Mouse (Mus musculus) liver, postnatal 0 days (tissue): ENCODE measurements at regions not wholly inside any gene's neighbourhood (a gene's known extent, or its start where the extent isn't known, plus 50 kb on each side); places are given as distances from the start of the nearest gene placed in this dataset.
A peak's percentile ranks its signal among the peaks of the same experiment; 100 is the strongest.

Experiments
- ATAC-seq: fragments of 200-750 bp; cut with Nextera tagmentation; 2 replicates; pipeline ENCODE4 v1.8.0; 2017; ENCODE audit warnings: mild to moderate bottlenecking, moderate library complexity
- DNase-seq: peaks from one replicate; pipeline ENCODE4 v3.0.0-alpha.2; 2016
- H3K27ac ChIP-seq: fragments of 300-500 bp; sonication (generic); 2 replicates; pipeline ENCODE4 v1.5.1; 2014; ENCODE audit warnings: antibody characterized with exemption, moderate library complexity, mild to moderate bottlenecking, low read depth
- H3K27me3 ChIP-seq: fragments of 300-500 bp; sonication (generic); 2 replicates; pipeline ENCODE4 v1.6.1; 2014; ENCODE audit warnings: low read length, control low read depth, mixed read lengths; ENCODE audit not compliant: insufficient read depth
- H3K36me3 ChIP-seq: fragments of 300-500 bp; sonication (generic); replicated peaks from 2 replicates; pipeline ENCODE4 v1.6.1; 2014; ENCODE audit warnings: mild to moderate bottlenecking, control low read depth, low read length, moderate library complexity, mixed read lengths; ENCODE audit not compliant: insufficient read depth
- H3K4me1 ChIP-seq: fragments of 300-500 bp; sonication (generic); 2 replicates; pipeline ENCODE4 v1.6.1; 2014; ENCODE audit warnings: antibody characterized with exemption, mild to moderate bottlenecking, control low read depth; ENCODE audit not compliant: insufficient read depth
- H3K4me2 ChIP-seq: fragments of 300-500 bp; sonication (generic); 2 replicates; pipeline ENCODE4 v1.6.1; 2014; ENCODE audit warnings: low read depth, mild to moderate bottlenecking, low read length, moderate library complexity, mixed read lengths
- H3K4me3 ChIP-seq: fragments of 300-500 bp; sonication (generic); 2 replicates; pipeline ENCODE4 v1.5.1; 2014; ENCODE audit warnings: low read depth, low read length
- H3K9ac ChIP-seq: fragments of 300-500 bp; sonication (generic); replicated peaks from 2 replicates; pipeline ENCODE4 v1.6.1; 2014; ENCODE audit warnings: mild to moderate bottlenecking, moderate library complexity
- H3K9me3 ChIP-seq: fragments of 300-500 bp; sonication (generic); 2 replicates; pipeline ENCODE4 v1.6.1; 2016; ENCODE audit warnings: mild to moderate bottlenecking, control low read depth, low read length, mixed read lengths
- CTCF ChIP-seq: sonication (generic); IDR thresholded peaks from 2 replicates; pipeline ENCODE4 v1.5.1; 2016; ENCODE audit warnings: antibody characterized with exemption, low read depth
- EP300 ChIP-seq: IDR thresholded peaks from 2 replicates; pipeline ENCODE4 v1.6.1; 2016; ENCODE audit warnings: antibody characterized with exemption, low read depth, mild to moderate bottlenecking
- WGBS: fragments of 180-500 bp; shearing (Covaris S2); extraction: QIAGEN DNeasy Blood & Tissue Kit; methylation state at CpG from one replicate; pipeline ENCODE4 v1.1.7; 2014; ENCODE audit not compliant: insufficient replicate concordance; 5-methylcytosine and 5-hydroxymethylcytosine counted together

DNA sequence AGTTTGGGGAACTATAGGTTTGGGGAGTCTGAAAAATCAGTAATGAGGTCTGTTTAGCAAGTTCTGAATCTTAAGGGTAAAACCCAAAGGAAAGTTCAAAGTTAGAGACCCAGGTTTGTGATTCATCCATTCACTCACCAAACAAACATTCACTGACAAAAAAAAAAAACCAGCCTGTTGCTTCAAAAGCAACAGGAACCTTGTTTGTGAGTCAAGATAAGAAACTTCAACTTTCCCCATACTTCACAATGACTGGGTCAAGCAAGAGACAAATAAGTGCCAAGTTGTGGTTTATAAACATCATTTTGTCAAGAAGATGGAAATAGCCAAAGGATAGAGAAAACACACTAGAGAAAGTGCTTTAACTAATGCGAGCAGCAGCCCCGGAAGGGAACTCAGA is 266.9 kb upstream of the Fn1 start:
- Histone ChIP-seq H3K4me3 (no peak overlapping the region), H3K4me2 (no peak overlapping the region), H3K27ac (no peak overlapping the region), H3K9ac (no peak overlapping the region), H3K36me3 (no peaks in the 10 kb centered on the region), H3K4me1 (no peaks in the 10 kb centered on the region; the same call in 1 of the 2 replicates), H3K9me3 (no peaks in the 10 kb centered on the region), H3K27me3 (no peaks in the 10 kb centered on the region)
- ATAC-seq (no peak), DNase-seq (no peak)
- TF ChIP-seq CTCF = no peak
- TF ChIP-seq EP300 = no peak
- WGBS = 78% methylated on average over 2 of the region's 2 CpGs

DNA sequence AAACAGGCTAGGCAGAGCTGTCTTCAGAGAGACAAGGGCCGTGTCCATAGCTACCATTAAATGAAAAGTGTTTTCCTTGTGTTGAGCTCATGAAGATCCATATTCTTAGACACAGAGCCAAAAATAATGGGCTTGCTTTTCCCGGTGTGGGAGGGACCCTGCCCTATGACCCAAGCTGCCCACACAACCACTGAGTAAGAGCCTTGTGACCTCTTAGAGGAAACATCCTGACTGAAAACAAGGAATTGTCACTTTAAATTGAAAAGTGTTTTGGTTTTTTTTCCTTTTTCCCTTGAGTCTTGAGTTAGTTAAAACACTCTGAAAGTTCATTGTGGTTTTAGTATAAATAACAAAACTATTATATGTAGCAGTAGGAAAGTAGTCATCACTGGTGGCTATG is 264.0 kb upstream of the Fn1 start:
- Histone ChIP-seq H3K9me3 (no peaks in the 10 kb centered on the region), H3K36me3 (no peaks in the 10 kb centered on the region), H3K27me3 (no peaks in the 10 kb centered on the region), H3K4me3 (no peak overlapping the region), H3K27ac (no peak overlapping the region), H3K4me1 (peaks cover 7% of the 10 kb centered on the region), H3K4me2 (no peak overlapping the region), H3K9ac (no peak overlapping the region)
- ATAC-seq (no peak), DNase-seq (no peak)
- TF ChIP-seq CTCF (no peak), EP300 (no peak)
- WGBS = 54% methylated on average over 2 of the region's 2 CpGs

- Histone ChIP-seq H3K9ac (no peak overlapping the region), H3K27ac (no peak overlapping the region), H3K27me3 (no peaks in the 10 kb centered on the region), H3K4me1 (peaks cover 7% of the 10 kb centered on the region), H3K4me3 (no peak overlapping the region), H3K36me3 (no peaks in the 10 kb centered on the region), H3K4me2 (no peak overlapping the region), H3K9me3 (no peaks in the 10 kb centered on the region)
- no peak for DNase-seq
- TF ChIP-seq EP300 (no peak), CTCF (no peak)
- WGBS = 64% methylated on average over 3 of the region's 3 CpGs
- ATAC-seq = no peak
Measured at GRCm38 (mm10) chr1:71914439-71914838, 261.4 kb upstream of the Fn1 start.

DNA sequence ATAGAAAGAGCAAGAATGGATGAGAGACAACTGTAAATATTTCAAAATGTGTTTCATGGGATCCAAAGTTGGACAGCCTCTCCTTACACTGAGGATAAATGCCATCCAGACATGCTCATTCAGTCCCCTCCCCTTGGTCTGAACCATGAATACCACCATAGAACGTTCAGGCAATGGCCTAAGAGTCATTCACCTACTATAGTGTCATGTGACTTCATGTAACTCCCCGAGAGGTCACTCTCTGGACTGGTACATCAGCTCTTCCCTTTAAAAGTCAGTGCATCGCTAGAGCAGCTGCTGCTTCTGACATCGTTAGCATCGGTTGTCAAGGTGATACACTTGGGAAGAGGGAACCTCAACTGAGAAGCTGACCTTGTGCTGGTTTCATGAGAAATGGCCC is 260.2 kb upstream of the Fn1 start:
- Histone ChIP-seq H3K9ac (no peak overlapping the region), H3K36me3 (no peaks in the 10 kb centered on the region), H3K27ac (peak overlapping the region; percentile 88), H3K4me2 (peak overlapping the region; percentile 34; the same call in 1 of the 2 replicates), H3K9me3 (no peaks in the 10 kb centered on the region), H3K4me3 (no peak overlapping the region), H3K4me1 (peaks cover 7% of the 10 kb centered on the region), H3K27me3 (no peaks in the 10 kb centered on the region)
- ATAC-seq (peak; percentile 65), DNase-seq (peak; percentile 22)
- 50% methylated on average over 5 of the region's 5 CpGs for WGBS
- TF ChIP-seq EP300 (no peak; the same call in 1 of the 2 replicates), CTCF (no peak)

DNA sequence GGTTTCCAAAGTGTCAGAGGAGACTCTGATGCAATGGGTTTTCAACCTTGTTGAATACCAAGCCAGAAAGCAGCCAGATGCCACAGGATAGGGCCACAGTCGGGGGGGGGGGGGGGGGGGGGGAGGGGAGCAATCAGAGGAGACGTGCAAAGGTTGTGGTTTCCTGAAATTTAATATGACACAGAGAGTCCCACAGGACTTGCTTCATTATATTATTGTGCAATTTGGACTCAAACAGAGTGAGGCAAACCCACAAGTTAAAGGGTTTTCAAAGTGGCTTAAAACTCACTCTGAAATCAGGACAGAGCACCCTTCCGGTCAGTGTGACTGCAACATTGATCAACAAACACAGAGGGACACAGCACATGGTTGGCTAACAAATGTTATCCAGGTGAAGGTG is 259.4 kb upstream of the Fn1 start:
- H3K4me3 ChIP-seq = no peak overlapping the region
- 0 out of 2 replicates have a peak overlapping the region, but pooled peaks have one; percentile 34 for H3K4me2 ChIP-seq
- 7% methylated on average over 3 of the region's 3 CpGs for WGBS
- H3K9ac ChIP-seq = no peak overlapping the region
- H3K27me3 ChIP-seq = no peaks in the 10 kb centered on the region
- TF ChIP-seq EP300 = peak; percentile 76
- 0 out of 2 replicates have a peak, but pooled peaks have one; percentile 7 for TF ChIP-seq CTCF
- peak overlapping the region; percentile 88 for H3K27ac ChIP-seq
- H3K4me1 ChIP-seq = peaks cover 7% of the 10 kb centered on the region
- H3K36me3 ChIP-seq = no peaks in the 10 kb centered on the region
- ATAC-seq (peak; percentile 97), DNase-seq (peak; percentile 76)
- no peaks in the 10 kb centered on the region for H3K9me3 ChIP-seq

DNA sequence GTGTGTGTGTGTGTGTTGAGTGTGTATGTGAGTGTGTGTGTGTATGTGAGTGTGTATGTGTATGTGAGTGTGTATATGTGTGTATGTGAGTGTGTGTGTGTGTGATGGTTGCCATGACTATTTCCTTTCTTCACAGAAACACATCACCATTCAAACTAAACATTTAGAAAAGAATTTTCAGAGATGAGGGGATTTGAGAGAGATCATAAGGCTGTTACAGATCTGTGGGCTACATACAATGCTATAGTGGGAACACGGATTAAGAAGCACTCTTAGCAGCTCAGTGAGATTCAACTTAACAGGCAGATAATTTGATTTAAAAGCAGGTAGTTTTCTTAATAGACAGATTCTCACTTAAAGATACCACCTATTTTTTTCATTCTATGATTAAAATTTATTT is 257.1 kb upstream of the Fn1 start:
- TF ChIP-seq EP300 = no peak
- no peak for TF ChIP-seq CTCF
- no peaks in the 10 kb centered on the region for H3K36me3 ChIP-seq
- H3K27me3 ChIP-seq = no peaks in the 10 kb centered on the region
- no peak overlapping the region for H3K27ac ChIP-seq
- ATAC-seq = no peak
- no peak overlapping the region for H3K4me3 ChIP-seq
- peaks cover 7% of the 10 kb centered on the region for H3K4me1 ChIP-seq
- no peak overlapping the region for H3K9ac ChIP-seq
- no peaks in the 10 kb centered on the region for H3K9me3 ChIP-seq
- WGBS = 82% methylated on average over 1 of the region's 1 CpGs
- H3K4me2 ChIP-seq = no peak overlapping the region
- DNase-seq = no peak
